Mouse (Mus musculus): Measurements from ENCODE around the gene Olfr1252. TPM values are rescaled to one million over a fixed set of nuclear protein-coding genes. Genes with fewer than 3 reads are reported as not detected.

Gene Olfr1252
- under 1 TPM in 1 of 2 experiments, not detected in 1; 0.05 TPM for polyA plus RNA-seq (2017; shearing (Covaris generic))

DNA sequence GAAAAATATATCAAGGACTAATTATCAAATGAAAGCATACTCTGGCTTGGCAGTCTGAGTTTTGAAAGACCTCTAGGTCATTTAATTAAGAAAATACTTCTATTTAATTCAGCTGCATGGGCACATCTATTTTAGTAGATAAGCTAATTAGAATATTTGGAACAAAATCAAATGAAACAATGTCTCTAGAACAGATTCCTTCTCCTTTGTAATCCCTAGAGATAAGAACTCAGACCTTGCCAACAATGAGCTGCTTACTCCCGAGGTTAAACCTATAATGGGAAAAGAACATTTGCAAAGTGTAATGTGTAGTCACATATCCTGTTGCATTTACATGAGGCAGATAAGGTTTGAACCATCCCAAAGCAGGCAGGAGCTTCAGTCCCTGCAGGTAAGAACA, at the start of gene Olfr1252:
Gene Olfr1252, minus strand, starts transcription at position 101 of the 400 bp plus-strand sequence.

DNA sequence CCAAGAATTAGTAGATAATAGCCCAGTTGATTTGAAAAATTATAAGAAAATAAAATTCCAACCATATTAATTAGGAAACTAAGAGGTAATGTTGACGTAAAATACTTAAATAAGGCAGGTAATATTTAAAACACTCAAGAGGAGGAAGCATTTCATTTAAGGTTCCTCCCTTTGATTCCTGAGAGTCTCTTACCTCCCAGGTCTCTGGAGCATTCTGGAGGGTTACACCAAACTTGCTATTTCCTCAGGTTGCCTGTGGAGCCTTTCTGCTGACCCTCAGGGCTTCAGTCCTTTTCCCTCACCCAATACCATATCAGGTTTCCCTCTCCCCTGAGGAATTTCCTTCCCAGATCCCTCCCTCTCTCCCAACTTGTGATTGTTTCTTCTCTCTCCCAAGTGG, 32.2 kb upstream of the Olfr1252 start, which contains the start of gene Olfr1253:
Gene Olfr1253, minus strand, starts transcription at position 101 of the 400 bp plus-strand sequence.

DNA sequence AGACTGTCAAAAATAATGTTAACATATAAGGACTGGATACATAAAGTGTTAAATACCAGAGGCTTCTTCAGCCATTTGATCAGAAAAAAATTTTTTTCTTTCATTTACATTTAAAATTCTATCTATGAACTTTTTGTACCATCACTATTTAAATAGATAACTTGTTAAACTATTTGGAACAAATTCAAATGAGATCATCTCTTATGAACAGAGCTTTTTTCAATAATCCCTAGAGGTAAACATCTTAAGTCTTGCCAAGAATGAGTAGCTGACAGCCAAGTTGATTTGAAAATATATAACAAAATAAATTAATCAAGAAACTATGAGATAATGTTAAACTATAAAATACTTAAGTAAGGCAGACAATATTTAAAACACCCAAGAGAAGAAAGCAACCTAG, 53.0 kb downstream of the Olfr1252 start, which contains the start of gene Olfr1251:
Gene Olfr1251, minus strand, starts transcription at position 101 of the 400 bp plus-strand sequence.

Other genes starting within 250 kb of the Olfr1252 start
- not detected for gene Olfr1241, start 237.9 kb downstream of the Olfr1252 start, polyA plus RNA-seq (2017; shearing (Covaris generic))
- not detected for gene Olfr1242, start 226.7 kb downstream of the Olfr1252 start, polyA plus RNA-seq (2017; shearing (Covaris generic))
- gene Olfr1243, start 193.5 kb downstream of the Olfr1252 start, polyA plus RNA-seq (2017; shearing (Covaris generic)) = not detected
- under 1 TPM in 1 of 2 experiments, not detected in 1; 0.10 TPM for gene Olfr1245, start 146.6 kb downstream of the Olfr1252 start, polyA plus RNA-seq (2017; shearing (Covaris generic))
- gene Olfr1246, start 131.9 kb downstream of the Olfr1252 start, polyA plus RNA-seq (2017; shearing (Covaris generic)) = not detected
- under 1 TPM in 1 of 2 experiments, not detected in 1; 0.11 TPM for gene Olfr1247, start 110.9 kb downstream of the Olfr1252 start, polyA plus RNA-seq (2017; shearing (Covaris generic))
- gene Olfr1248, start 106.8 kb downstream of the Olfr1252 start, polyA plus RNA-seq (2017; shearing (Covaris generic)) = not detected
- not detected for gene Olfr1249, start 90.0 kb downstream of the Olfr1252 start, polyA plus RNA-seq (2017; shearing (Covaris generic))
- under 1 TPM; 0.04 to 0.15 TPM for gene Olfr1250, start 63.5 kb downstream of the Olfr1252 start, polyA plus RNA-seq (2017; shearing (Covaris generic))
- gene Olfr1251, start 53.1 kb downstream of the Olfr1252 start, polyA plus RNA-seq (2017; shearing (Covaris generic)) = not detected
- gene Olfr1253, start 32.1 kb upstream of the Olfr1252 start, polyA plus RNA-seq (2017; shearing (Covaris generic)) = under 1 TPM in 1 of 2 experiments, not detected in 1; 0.31 TPM
- not detected for gene Olfr1254, start 68.6 kb upstream of the Olfr1252 start, polyA plus RNA-seq (2017; shearing (Covaris generic))
- not detected for gene Olfr1255, start 87.0 kb upstream of the Olfr1252 start, polyA plus RNA-seq (2017; shearing (Covaris generic))
- not detected for gene Olfr1256, start 116.5 kb upstream of the Olfr1252 start, polyA plus RNA-seq (2017; shearing (Covaris generic))
- gene Olfr48, start 123.2 kb upstream of the Olfr1252 start, polyA plus RNA-seq (2017; shearing (Covaris generic)) = not detected
- gene Olfr1257, start 153.4 kb upstream of the Olfr1252 start, polyA plus RNA-seq (2017; shearing (Covaris generic)) = not detected
- gene Olfr1258, start 202.3 kb upstream of the Olfr1252 start, polyA plus RNA-seq (2017; shearing (Covaris generic)) = not detected
- gene Olfr1259, start 223.7 kb upstream of the Olfr1252 start, polyA plus RNA-seq (2017; shearing (Covaris generic)) = not detected
- gene Olfr1260, start 249.3 kb upstream of the Olfr1252 start, polyA plus RNA-seq (2017; shearing (Covaris generic)) = under 1 TPM in 1 of 2 experiments, not detected in 1; 0.04 TPM